Mouse (Mus musculus): Measurements from ENCODE around the gene Soga1. TPM values are rescaled to one million over a fixed set of nuclear protein-coding genes. Genes with fewer than 3 reads are reported as not detected.

The Soga1 gene
- polyA plus RNA-seq, 1 experiment from 2014 or later: 4.4 TPM

- H3K36me3 ChIP-seq (ENCODE audit: control insufficient read depth, insufficient read depth, low read length): peaks cover 5% of the 10 kb centered on the region
- WGBS: 89% methylated on average over 14 of the region's 14 CpGs
- no peak overlapping the region for H3K9ac ChIP-seq (ENCODE audit: low read depth, low read length)
- no peak overlapping the region for H3K4me2 ChIP-seq (ENCODE audit: low read length)
- no peaks in the 10 kb centered on the region for H3K9me3 ChIP-seq (ENCODE audit: control insufficient read depth, low read length)
- peaks cover 41% of the 10 kb centered on the region for H3K4me1 ChIP-seq (ENCODE audit: control insufficient read depth, insufficient read depth, low read depth, low read length)
- H3K27me3 ChIP-seq (replicated peaks; ENCODE audit: control insufficient read depth, insufficient read depth, low read length): no peaks in the 10 kb centered on the region
- no peak overlapping the region for H3K4me3 ChIP-seq (ENCODE audit: low read length)
- H3K27ac ChIP-seq (ENCODE audit: low read depth, low read length): no peak overlapping the region
- ATAC-seq: no peak
Observed at GRCm38 (mm10) chr2:157060037-157060436, 19.0 kb downstream of the Soga1 start.

DNA sequence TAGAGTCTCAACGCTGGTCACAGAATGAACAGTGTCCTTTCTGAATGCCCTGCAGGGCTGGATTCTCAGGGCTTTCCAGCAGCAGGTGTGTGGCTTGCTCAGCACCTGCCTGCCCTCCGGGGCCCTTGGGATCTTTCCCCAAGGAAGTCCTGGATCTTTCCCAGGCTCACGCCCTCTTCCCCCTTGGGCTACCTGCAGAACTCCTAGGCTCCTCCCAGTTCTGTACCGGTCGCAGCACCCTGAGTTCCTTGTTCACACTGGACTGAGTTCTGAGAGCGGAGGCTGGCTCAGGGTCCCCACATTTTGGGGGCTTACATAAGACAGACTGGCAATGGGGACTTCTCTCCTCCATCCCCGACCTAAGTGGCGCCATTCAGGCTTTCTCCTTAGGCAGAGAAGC lies 19.9 kb downstream of the Soga1 start:
- Histone ChIP-seq H3K4me3 (ENCODE audit: low read length) (no peak overlapping the region), H3K36me3 (ENCODE audit: control insufficient read depth, insufficient read depth, low read length) (peaks cover 9% of the 10 kb centered on the region), H3K4me2 (ENCODE audit: low read length) (no peak overlapping the region), H3K9ac (ENCODE audit: low read depth, low read length) (0 out of 2 replicates have a peak overlapping the region, but pooled peaks have one; percentile 18), H3K9me3 (ENCODE audit: control insufficient read depth, low read length) (no peaks in the 10 kb centered on the region), H3K27ac (ENCODE audit: low read depth, low read length) (peak overlapping the region; percentile 82), H3K4me1 (ENCODE audit: control insufficient read depth, insufficient read depth, low read depth, low read length) (peaks cover 40% of the 10 kb centered on the region), H3K27me3 (replicated peaks; ENCODE audit: control insufficient read depth, insufficient read depth, low read length) (no peaks in the 10 kb centered on the region)
- no peak for ATAC-seq
- WGBS: 60% methylated on average over 8 of the region's 8 CpGs

DNA sequence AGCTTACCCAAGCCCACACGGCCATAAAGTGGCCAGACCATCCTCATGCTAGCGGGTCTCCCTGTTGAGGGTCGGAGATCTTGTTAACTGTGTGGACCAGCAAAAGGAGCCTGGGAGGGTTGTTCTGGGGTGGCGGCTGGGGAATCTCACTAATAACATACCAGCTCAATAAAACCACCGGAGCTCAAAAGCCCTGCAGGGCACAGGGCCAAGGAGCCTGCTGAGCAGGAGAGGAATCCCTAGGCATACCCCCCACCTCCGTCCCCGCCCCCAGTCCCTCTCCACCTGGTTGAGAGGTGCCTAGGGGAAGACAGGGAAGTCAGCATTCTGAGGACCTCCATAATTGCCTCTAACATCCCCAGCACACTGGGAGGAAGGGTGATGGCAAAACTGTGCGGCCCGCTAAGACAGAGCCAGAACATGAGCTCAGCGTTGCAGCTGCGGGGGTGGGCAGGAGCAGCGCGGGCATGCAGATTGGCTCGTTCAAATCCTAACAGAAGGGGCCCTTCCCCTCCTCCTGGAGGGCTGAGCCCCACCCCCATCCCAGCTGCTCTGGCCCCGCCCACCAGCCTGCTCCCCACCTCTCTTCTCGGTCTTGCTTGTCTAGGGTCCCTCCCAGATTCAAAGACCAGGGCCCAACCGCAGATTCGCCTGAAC lies 20.6 kb downstream of the Soga1 start:
- Histone ChIP-seq H3K4me3 (ENCODE audit: low read length) (no peak overlapping the region), H3K9ac (ENCODE audit: low read depth, low read length) (peak overlapping the region; percentile 44; the same call in 1 of the 2 replicates), H3K27ac (ENCODE audit: low read depth, low read length) (peak overlapping the region; percentile 82), H3K36me3 (ENCODE audit: control insufficient read depth, insufficient read depth, low read length) (peaks cover 11% of the 10 kb centered on the region), H3K4me2 (ENCODE audit: low read length) (peak overlapping the region; percentile 35), H3K27me3 (replicated peaks; ENCODE audit: control insufficient read depth, insufficient read depth, low read length) (no peaks in the 10 kb centered on the region), H3K4me1 (ENCODE audit: control insufficient read depth, insufficient read depth, low read depth, low read length) (peaks cover 36% of the 10 kb centered on the region), H3K9me3 (ENCODE audit: control insufficient read depth, low read length) (no peaks in the 10 kb centered on the region)
- peak; percentile 61 for ATAC-seq
- WGBS: 6% methylated on average over 18 of the region's 18 CpGs

DNA sequence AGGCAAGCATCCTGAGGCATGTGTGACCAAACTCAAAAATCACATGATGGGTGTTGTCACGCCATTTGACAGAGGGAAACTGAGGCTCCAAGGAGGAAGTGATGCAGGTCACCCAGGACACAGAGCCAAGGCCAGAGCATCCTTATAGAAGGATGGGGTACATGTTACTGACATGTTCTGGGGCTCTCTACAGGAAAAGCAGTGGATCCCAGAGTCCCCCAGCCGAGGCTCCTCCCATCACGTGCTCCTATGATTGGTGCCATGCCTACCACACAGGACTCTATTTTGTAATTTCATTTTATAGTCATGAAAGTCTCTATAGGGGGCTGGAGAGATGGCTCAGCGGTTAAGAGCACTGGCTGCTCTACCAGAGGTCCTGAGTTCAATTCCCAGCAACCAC lies 21.3 kb downstream of the Soga1 start:
- H3K27me3 ChIP-seq (replicated peaks; ENCODE audit: control insufficient read depth, insufficient read depth, low read length): no peaks in the 10 kb centered on the region
- no peaks in the 10 kb centered on the region for H3K9me3 ChIP-seq (ENCODE audit: control insufficient read depth, low read length)
- H3K27ac ChIP-seq (ENCODE audit: low read depth, low read length): no peak overlapping the region
- no peak overlapping the region for H3K4me3 ChIP-seq (ENCODE audit: low read length)
- WGBS: 84% methylated on average over 4 of the region's 4 CpGs
- peaks cover 33% of the 10 kb centered on the region for H3K4me1 ChIP-seq (ENCODE audit: control insufficient read depth, insufficient read depth, low read depth, low read length)
- H3K36me3 ChIP-seq (ENCODE audit: control insufficient read depth, insufficient read depth, low read length): peaks cover 13% of the 10 kb centered on the region
- ATAC-seq: no peak
- H3K9ac ChIP-seq (ENCODE audit: low read depth, low read length): no peak overlapping the region
- H3K4me2 ChIP-seq (ENCODE audit: low read length): no peak overlapping the region

GRCm38 (mm10) chr2:157057186-157057585 lies 21.9 kb downstream of the Soga1 start:
- H3K4me2 ChIP-seq (ENCODE audit: low read length): no peak overlapping the region
- H3K9me3 ChIP-seq (ENCODE audit: control insufficient read depth, low read length): no peaks in the 10 kb centered on the region
- H3K27ac ChIP-seq (ENCODE audit: low read depth, low read length): no peak overlapping the region
- peaks cover 37% of the 10 kb centered on the region for H3K4me1 ChIP-seq (ENCODE audit: control insufficient read depth, insufficient read depth, low read depth, low read length)
- ATAC-seq: no peak
- H3K9ac ChIP-seq (ENCODE audit: low read depth, low read length): no peak overlapping the region
- H3K27me3 ChIP-seq (replicated peaks; ENCODE audit: control insufficient read depth, insufficient read depth, low read length): no peaks in the 10 kb centered on the region
- WGBS: 91% methylated on average over 3 of the region's 3 CpGs
- no peak overlapping the region for H3K4me3 ChIP-seq (ENCODE audit: low read length)
- peaks cover 18% of the 10 kb centered on the region for H3K36me3 ChIP-seq (ENCODE audit: control insufficient read depth, insufficient read depth, low read length)

GRCm38 (mm10) chr2:157055721-157056120 lies 23.3 kb downstream of the Soga1 start:
- no peak for ATAC-seq
- Histone ChIP-seq H3K4me1 (ENCODE audit: control insufficient read depth, insufficient read depth, low read depth, low read length) (peaks cover 45% of the 10 kb centered on the region), H3K4me2 (ENCODE audit: low read length) (no peak overlapping the region)

DNA sequence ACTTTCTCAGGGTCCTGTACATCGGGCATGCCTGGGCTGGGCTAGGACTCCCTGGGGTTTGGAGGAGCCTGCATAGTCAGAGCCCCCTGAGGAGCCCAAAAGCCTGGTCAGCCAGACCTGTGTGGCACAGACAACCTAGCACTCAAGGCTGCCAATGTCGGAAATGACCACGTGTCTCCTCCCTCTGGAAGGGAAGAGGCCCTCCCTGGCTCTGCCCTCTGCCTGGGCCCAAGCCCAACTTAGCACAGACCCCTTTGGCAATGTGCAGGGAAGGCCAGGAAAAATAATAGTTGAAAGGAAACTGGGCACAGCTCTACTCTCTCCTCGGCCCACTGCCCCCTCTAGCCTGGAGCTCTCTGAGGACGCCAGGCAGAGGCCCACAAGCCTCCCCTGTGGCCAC lies 24.2 kb downstream of the Soga1 start:
- ATAC-seq: peak; percentile 77
- H3K9ac ChIP-seq (ENCODE audit: low read depth, low read length): no peak overlapping the region
- no peak overlapping the region for H3K4me2 ChIP-seq (ENCODE audit: low read length)
- H3K4me1 ChIP-seq (ENCODE audit: control insufficient read depth, insufficient read depth, low read depth, low read length): peaks cover 54% of the 10 kb centered on the region
- no peaks in the 10 kb centered on the region for H3K27me3 ChIP-seq (replicated peaks; ENCODE audit: control insufficient read depth, insufficient read depth, low read length)
- peaks cover 17% of the 10 kb centered on the region for H3K36me3 ChIP-seq (ENCODE audit: control insufficient read depth, insufficient read depth, low read length)
- H3K4me3 ChIP-seq (ENCODE audit: low read length): no peak overlapping the region
- no peaks in the 10 kb centered on the region for H3K9me3 ChIP-seq (ENCODE audit: control insufficient read depth, low read length)
- peak overlapping the region; percentile 70 for H3K27ac ChIP-seq (ENCODE audit: low read depth, low read length)
- 59% methylated on average over 5 of the region's 5 CpGs for WGBS

More at GRCm38 (mm10) chr2:157055721-157056120, 23.3 kb downstream of the Soga1 start:
- H3K9me3 ChIP-seq (ENCODE audit: control insufficient read depth, low read length): no peaks in the 10 kb centered on the region
- H3K27me3 ChIP-seq (replicated peaks; ENCODE audit: control insufficient read depth, insufficient read depth, low read length): no peaks in the 10 kb centered on the region
- peak overlapping the region; percentile 0; the same call in 1 of the 2 replicates for H3K27ac ChIP-seq (ENCODE audit: low read depth, low read length)
- WGBS: 88% methylated on average over 6 of the region's 6 CpGs
- no peak overlapping the region for H3K4me3 ChIP-seq (ENCODE audit: low read length)
- H3K9ac ChIP-seq (ENCODE audit: low read depth, low read length): no peak overlapping the region
- H3K36me3 ChIP-seq (ENCODE audit: control insufficient read depth, insufficient read depth, low read length): peaks cover 19% of the 10 kb centered on the region

DNA sequence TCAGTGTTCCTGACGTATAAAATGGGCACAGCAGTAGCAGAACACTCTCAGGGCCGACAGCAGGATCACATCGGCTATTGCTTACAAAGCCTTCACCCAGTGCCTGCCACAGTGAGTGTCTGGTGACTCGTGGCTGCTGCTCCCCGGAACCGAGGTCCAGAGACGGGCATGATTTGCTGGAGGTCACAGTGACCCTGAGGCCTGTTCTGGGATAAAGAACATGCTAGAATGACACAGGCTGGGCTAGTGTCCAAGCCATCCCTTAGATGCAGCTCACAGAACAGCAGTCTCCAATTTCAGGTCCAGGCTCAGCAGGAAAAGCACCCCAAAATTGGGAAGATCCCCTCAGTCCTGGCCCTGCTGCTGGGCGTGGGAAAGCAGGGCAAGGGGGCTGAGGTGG lies 24.8 kb downstream of the Soga1 start:
- Histone ChIP-seq H3K4me2 (ENCODE audit: low read length) (no peak overlapping the region), H3K27me3 (replicated peaks; ENCODE audit: control insufficient read depth, insufficient read depth, low read length) (no peaks in the 10 kb centered on the region), H3K9ac (ENCODE audit: low read depth, low read length) (no peak overlapping the region), H3K27ac (ENCODE audit: low read depth, low read length) (peak overlapping the region; percentile 70), H3K9me3 (ENCODE audit: control insufficient read depth, low read length) (no peaks in the 10 kb centered on the region), H3K4me1 (ENCODE audit: control insufficient read depth, insufficient read depth, low read depth, low read length) (peaks cover 57% of the 10 kb centered on the region), H3K36me3 (ENCODE audit: control insufficient read depth, insufficient read depth, low read length) (peaks cover 14% of the 10 kb centered on the region), H3K4me3 (ENCODE audit: low read length) (no peak overlapping the region)
- 86% methylated on average over 8 of the region's 8 CpGs for WGBS
- no peak for ATAC-seq

DNA sequence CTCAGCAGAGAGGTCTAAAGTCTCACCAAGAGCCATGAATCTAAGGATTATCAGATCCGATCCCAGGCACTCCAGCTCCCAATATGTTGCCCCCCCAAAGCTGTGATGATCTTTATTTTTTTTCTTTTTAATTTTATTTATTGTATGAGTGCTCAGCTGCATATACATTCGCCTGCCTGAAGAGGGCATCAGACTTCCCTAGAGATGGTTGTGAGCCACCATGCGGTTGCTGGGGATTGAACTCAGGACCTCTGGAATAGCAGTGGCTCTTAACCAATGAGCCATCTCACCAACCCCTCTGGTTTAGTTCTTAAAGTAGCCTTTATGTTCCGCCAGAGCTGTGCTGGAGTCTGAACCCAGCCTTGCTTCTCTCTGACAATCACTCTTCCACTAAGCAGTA lies 25.3 kb downstream of the Soga1 start:
- 71% methylated on average over 4 of the region's 4 CpGs for WGBS
- Histone ChIP-seq H3K27me3 (replicated peaks; ENCODE audit: control insufficient read depth, insufficient read depth, low read length) (no peaks in the 10 kb centered on the region), H3K4me1 (ENCODE audit: control insufficient read depth, insufficient read depth, low read depth, low read length) (peaks cover 57% of the 10 kb centered on the region), H3K27ac (ENCODE audit: low read depth, low read length) (no peak overlapping the region), H3K4me2 (ENCODE audit: low read length) (no peak overlapping the region), H3K4me3 (ENCODE audit: low read length) (no peak overlapping the region), H3K9me3 (ENCODE audit: control insufficient read depth, low read length) (no peaks in the 10 kb centered on the region), H3K9ac (ENCODE audit: low read depth, low read length) (no peak overlapping the region), H3K36me3 (ENCODE audit: control insufficient read depth, insufficient read depth, low read length) (peaks cover 14% of the 10 kb centered on the region)
- no peak for ATAC-seq

Measured in hindbrain, embryonic 16.5 days (tissue).